Mouse (Mus musculus): ENCODE data around the gene Magi2. TPM values are rescaled to one million over a fixed set of nuclear protein-coding genes. Genes with fewer than 3 reads are reported as not detected.
A peak's percentile ranks its signal among the peaks of the same experiment; 100 is the strongest.

The Magi2 gene
- polyA plus RNA-seq, 1 experiment from 2014 or later = 5.0 TPM

DNA sequence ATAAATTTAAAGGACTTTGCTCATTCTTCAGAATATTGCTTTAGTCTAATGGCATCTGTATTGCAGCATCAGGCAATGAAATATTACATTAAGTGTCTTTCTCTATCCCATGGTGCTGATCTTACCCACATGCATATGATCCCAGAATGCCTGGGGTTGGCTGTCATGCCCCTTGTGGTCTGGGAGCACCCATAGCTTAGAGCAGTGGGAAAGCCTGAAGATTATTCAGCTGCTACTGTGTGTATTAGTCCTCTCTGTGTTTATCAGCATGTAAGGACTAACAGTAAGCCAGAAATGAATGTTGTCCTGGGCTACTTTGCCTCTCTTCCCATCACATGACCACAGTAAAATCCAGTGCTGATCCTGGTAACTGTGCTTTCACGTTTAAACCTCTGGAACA is 1380.7 kb downstream of the Magi2 start:
- ATAC-seq (ENCODE audit: insufficient read depth, low FRiP score, low read depth) = peak; percentile 81; the same call in 1 of the 2 replicates
- Histone ChIP-seq H3K9me3 (no peaks in the 10 kb centered on the region), H3K27me3 (replicated peaks) (no peaks in the 10 kb centered on the region), H3K9ac (no peak overlapping the region), H3K27ac (no peak overlapping the region), H3K36me3 (no peaks in the 10 kb centered on the region), H3K4me3 (replicated peaks) (no peak overlapping the region), H3K4me1 (no peaks in the 10 kb centered on the region), H3K4me2 (no peak overlapping the region)
- whole genome bisulfite sequencing = 49% methylated on average over 1 of the region's 1 CpGs

DNA sequence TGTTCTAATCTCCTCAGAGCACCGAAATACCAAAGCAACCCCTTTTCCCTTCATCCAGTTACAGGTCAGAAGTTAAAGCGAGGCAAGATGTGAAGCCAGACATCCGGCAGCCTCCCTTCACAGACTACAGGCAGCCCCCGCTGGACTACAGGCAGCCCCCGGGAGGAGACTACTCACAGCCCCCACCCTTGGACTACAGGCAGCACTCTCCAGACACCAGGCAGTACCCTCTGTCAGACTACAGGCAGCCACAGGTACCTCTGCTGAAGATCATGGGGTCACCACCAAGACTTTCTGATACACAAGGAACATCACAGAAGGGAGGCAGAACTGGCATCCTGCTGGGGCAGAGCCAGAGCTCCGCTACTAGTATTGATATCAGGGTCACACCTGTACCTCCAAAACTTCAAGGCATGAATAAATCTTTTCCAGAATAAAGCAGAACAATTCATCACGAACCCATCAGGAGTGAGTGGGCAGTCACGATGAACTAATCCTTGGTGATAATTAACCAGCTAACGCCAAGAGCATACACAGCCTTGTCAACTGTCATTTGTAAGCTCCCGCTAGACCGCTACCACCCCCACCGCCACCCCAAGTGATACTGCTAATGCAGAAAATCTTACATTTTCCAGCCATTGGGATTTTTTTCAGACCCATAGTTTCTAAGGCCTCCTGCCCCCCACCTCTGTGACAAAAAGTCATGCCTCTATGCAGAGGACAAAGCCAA is 1382.5 kb downstream of the Magi2 start:
- Histone ChIP-seq H3K4me1 (no peaks in the 10 kb centered on the region), H3K27ac (no peak overlapping the region), H3K36me3 (no peaks in the 10 kb centered on the region), H3K27me3 (replicated peaks) (no peaks in the 10 kb centered on the region), H3K4me2 (no peak overlapping the region), H3K4me3 (replicated peaks) (no peak overlapping the region), H3K9ac (no peak overlapping the region), H3K9me3 (no peaks in the 10 kb centered on the region)
- no peak for ATAC-seq (ENCODE audit: insufficient read depth, low FRiP score, low read depth)
- 76% methylated on average over 12 of the region's 12 CpGs for WGBS

DNA sequence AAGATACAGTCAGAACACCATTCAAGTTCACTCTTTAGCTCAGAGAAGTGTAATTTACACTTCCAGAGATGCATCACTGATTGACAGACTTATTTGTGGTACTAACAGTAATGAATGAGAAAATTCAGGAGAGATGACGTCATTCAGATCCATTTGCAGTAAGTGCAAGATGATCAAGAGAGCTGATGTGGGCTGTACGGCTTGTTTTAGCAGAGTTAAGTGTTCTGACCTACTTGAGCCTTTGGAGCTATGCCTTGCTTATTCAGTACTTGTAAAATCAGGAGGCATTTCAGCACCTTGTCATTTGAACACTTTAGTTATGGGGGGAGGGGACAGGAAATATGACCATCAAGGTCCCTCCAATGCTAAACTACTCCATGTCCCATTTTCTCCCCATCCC is 1383.8 kb downstream of the Magi2 start:
- Histone ChIP-seq H3K27ac (no peak overlapping the region), H3K27me3 (replicated peaks) (no peaks in the 10 kb centered on the region), H3K4me3 (replicated peaks) (no peak overlapping the region), H3K4me2 (no peak overlapping the region), H3K4me1 (no peaks in the 10 kb centered on the region), H3K9ac (no peak overlapping the region), H3K36me3 (no peaks in the 10 kb centered on the region), H3K9me3 (no peaks in the 10 kb centered on the region)
- no peak for ATAC-seq (ENCODE audit: insufficient read depth, low FRiP score, low read depth)
- 70% methylated on average over 2 of the region's 2 CpGs for WGBS

DNA sequence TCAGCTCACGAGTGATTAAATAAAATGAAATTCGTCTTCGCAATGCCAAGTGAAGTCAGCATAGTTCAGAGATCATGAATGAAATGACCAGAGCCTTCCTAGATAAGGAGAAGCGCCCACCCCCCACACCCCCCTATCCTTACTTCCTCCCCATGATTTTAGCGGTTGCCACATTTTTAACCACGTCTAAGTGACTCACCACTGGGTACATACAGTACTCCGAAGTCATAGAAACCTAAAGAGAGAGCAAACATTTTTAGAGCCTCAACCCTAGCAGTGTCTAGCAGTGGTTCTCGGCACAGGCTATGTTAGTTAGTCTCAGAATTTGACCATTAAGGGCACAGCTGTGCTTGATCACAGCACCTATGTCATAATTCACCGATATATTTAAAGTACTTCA is 1385.8 kb downstream of the Magi2 start:
- H3K27ac ChIP-seq = no peak overlapping the region
- H3K4me3 ChIP-seq (replicated peaks) = no peak overlapping the region
- no peaks in the 10 kb centered on the region for H3K9me3 ChIP-seq
- H3K4me2 ChIP-seq = no peak overlapping the region
- H3K36me3 ChIP-seq = no peaks in the 10 kb centered on the region
- ATAC-seq (ENCODE audit: insufficient read depth, low FRiP score, low read depth) = no peak
- H3K4me1 ChIP-seq = no peaks in the 10 kb centered on the region
- no peaks in the 10 kb centered on the region for H3K27me3 ChIP-seq (replicated peaks)
- 74% methylated on average over 9 of the region's 9 CpGs for WGBS
- H3K9ac ChIP-seq = no peak overlapping the region

DNA sequence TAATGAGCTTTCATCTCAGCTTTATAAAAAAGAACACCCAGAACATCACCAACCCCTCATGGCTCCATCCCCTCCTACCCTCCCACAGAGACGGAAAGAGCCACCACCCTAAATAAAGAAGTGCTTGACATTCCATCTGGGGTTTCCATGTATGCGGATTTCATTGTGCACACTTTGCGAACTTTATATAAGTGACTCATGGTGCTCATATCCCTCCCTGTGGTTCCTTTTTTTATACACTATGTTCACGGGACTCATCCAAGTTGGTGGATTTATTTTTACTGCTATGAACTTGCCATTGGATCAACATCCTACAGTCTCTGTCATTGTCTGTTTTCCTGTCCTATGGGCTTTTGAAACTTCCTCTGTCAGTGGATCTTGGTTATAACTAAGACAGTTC is 1388.1 kb downstream of the Magi2 start:
- 79% methylated on average over 4 of the region's 4 CpGs for WGBS
- Histone ChIP-seq H3K4me2 (no peak overlapping the region), H3K4me1 (no peaks in the 10 kb centered on the region), H3K9ac (no peak overlapping the region), H3K27me3 (replicated peaks) (no peaks in the 10 kb centered on the region), H3K4me3 (replicated peaks) (no peak overlapping the region), H3K27ac (no peak overlapping the region), H3K36me3 (no peaks in the 10 kb centered on the region), H3K9me3 (no peaks in the 10 kb centered on the region)
- no peak for ATAC-seq (ENCODE audit: insufficient read depth, low FRiP score, low read depth)

DNA sequence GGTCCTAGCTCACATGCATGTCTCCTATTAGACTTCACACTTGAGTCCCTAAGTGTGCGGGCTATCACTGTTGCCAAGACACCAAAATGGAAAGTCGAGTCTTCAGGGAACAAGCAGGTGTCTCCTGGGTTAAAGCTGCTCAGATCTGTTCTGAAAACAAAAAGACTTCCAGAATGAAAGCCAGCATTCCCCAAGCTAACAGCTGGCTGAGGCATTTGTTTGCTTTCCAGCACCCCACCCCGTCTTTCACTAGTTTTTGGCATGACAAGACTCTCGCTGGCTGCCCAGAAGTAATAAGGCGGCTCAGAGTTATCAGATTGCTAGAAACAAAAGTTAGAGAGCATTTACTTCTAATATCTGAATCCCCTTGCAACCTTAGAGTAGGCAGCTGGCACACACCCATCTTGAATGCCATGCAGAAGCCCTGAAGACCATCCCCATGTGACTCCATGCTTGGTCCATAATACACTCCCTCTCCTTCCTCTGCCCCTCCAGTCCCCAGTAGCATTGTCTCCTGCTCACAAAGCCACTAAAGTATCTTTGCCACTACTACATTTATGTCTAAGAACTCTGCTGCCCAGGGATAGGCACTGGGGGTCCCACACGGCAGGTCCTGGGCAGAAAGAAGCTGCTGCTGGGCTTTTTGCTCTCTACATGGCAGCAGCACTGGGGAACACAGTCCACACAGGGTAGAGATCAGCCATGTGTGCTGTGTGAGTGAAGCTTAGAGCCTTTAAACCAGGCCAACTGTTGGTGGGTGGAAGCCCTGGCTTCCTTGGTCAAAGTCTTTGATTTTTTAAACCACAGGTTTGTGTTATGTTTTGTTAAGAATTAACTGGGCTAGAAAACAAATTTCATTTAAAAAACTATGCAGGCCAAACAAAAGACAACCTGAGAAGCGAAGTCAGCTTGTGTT is 1394.0 kb downstream of the Magi2 start:
- H3K36me3 ChIP-seq = no peaks in the 10 kb centered on the region
- H3K4me1 ChIP-seq = no peaks in the 10 kb centered on the region
- H3K9ac ChIP-seq = no peak overlapping the region
- H3K4me3 ChIP-seq (replicated peaks) = no peak overlapping the region
- WGBS = 60% methylated on average over 7 of the region's 7 CpGs
- H3K4me2 ChIP-seq = no peak overlapping the region
- ATAC-seq (ENCODE audit: insufficient read depth, low FRiP score, low read depth) = no peak
- H3K27me3 ChIP-seq (replicated peaks) = no peaks in the 10 kb centered on the region
- H3K27ac ChIP-seq = no peak overlapping the region
- H3K9me3 ChIP-seq = no peaks in the 10 kb centered on the region

DNA sequence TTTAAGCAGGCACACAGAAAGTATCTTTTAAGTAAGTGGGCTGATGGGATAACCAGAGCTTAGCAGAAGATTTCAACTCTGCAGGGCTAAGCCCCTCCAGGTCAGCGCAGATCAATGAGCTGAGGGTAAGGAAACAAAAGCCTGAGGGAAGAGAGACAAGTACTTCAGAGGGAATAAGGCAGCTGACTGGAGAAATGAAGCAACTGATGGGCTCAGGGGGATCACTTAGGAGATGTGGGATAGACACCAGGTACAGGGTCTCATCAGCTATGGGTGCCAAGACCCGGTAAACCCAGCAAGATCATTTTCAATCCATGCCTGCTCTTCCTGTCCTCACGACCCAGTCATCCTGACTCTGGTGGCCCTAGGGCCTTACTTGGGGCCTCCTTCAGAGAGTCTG is 1395.6 kb downstream of the Magi2 start:
- Histone ChIP-seq H3K27me3 (replicated peaks) (no peaks in the 10 kb centered on the region), H3K4me1 (no peaks in the 10 kb centered on the region), H3K27ac (no peak overlapping the region), H3K36me3 (no peaks in the 10 kb centered on the region), H3K9ac (no peak overlapping the region), H3K4me3 (replicated peaks) (no peak overlapping the region), H3K4me2 (no peak overlapping the region), H3K9me3 (no peaks in the 10 kb centered on the region)
- 75% methylated on average over 3 of the region's 3 CpGs for WGBS
- ATAC-seq (ENCODE audit: insufficient read depth, low FRiP score, low read depth) = no peak

DNA sequence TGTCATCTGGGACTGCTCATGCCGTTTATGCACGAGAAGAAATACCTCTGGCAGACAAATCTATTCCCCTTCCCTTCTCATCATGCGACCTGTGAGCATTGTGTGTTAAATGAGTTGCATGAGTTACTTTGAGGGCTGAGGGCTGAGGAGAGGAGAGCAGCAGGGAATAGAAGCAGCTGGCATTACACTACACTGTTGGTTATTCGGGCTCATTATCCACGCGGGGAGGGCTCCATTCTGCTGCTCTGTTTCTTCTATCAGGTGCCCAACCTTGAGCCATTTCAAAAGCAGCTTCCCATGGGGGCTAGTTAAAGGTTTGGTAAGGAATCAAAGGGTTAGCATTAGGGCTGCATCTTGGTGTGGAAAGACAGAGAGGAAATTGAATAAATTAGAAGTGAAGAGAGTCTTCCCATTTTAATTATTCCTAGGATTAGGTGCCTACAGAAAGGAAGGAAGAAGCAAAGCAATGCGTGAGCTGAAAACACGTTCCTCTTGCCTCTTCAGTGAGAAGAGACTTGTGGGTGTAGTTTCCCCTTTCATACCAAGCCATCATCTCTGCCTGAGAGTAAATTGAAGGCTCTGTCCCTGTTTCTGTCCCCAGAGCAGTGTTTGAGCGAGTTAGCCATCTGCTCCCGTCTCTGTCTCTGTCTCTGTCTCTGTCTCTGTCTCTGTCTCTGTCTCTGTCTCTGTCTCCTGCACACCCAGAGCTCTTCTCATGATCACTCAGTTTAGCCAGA is 1396.2 kb downstream of the Magi2 start:
- H3K4me1 ChIP-seq = no peaks in the 10 kb centered on the region
- no peak for ATAC-seq (ENCODE audit: insufficient read depth, low FRiP score, low read depth)
- no peaks in the 10 kb centered on the region for H3K9me3 ChIP-seq
- H3K27ac ChIP-seq = no peak overlapping the region
- H3K9ac ChIP-seq = no peak overlapping the region
- H3K4me2 ChIP-seq = no peak overlapping the region
- H3K36me3 ChIP-seq = no peaks in the 10 kb centered on the region
- no peak overlapping the region for H3K4me3 ChIP-seq (replicated peaks)
- WGBS = 67% methylated on average over 10 of the region's 10 CpGs
- H3K27me3 ChIP-seq (replicated peaks) = no peaks in the 10 kb centered on the region

DNA sequence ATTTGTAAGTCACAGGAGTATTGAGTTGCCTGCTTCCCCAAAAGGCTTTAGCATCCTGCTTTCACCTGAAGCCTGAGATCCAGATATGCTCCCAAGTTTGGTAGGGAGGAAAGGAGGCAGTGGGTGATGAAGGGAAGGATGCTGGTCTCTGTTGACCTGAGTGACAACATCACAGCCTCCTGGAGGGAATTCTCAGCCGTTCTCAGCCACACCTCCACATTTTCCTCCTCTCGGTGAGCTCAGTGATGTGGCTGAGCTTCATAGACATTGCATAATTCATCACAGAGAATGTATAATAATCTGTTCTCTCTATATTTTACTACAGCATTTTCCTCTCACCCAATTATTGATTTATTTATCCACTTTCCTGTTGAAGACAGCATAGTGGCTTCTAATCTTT is 1398.3 kb downstream of the Magi2 start:
- Histone ChIP-seq H3K27me3 (replicated peaks) (no peaks in the 10 kb centered on the region), H3K4me1 (no peaks in the 10 kb centered on the region), H3K27ac (no peak overlapping the region), H3K4me2 (no peak overlapping the region), H3K9me3 (no peaks in the 10 kb centered on the region), H3K36me3 (no peaks in the 10 kb centered on the region), H3K4me3 (replicated peaks) (no peak overlapping the region), H3K9ac (no peak overlapping the region)
- no peak for ATAC-seq (ENCODE audit: insufficient read depth, low FRiP score, low read depth)
- WGBS = 63% methylated on average over 2 of the region's 2 CpGs

DNA sequence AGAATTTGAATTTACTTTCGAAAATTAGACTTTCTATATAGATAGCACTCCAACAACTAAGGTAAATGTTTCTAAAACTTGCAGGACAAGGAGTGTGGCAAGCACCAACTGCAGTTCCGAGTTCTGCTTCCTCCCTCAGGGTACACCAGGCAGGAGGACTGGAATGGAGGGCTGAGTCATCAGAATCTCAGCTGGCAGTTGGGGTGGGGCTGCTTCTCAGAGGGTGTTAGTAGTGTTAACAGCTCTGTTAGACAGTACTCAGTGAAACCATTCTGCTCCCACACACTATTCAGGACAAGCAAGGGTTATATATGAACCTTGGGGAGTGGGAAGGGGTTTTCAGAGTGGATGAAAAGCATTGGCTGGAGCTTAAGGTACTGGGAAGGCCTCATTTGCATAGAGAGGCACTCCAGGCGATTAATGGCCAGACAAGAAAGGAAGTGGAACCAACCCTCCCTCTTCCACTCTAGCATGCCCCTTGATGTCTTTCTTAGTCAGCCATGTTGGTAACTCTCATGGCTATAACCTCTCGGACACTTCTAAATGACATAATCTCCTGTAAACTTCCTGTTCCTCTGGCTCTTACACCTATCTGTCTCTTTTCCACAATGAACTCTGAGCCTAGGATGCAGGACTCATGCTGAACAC is 1402.2 kb downstream of the Magi2 start:
- WGBS = 59% methylated on average over 4 of the region's 4 CpGs
- no peak for ATAC-seq (ENCODE audit: insufficient read depth, low FRiP score, low read depth)
- Histone ChIP-seq H3K36me3 (no peaks in the 10 kb centered on the region), H3K4me3 (replicated peaks) (no peak overlapping the region), H3K9me3 (no peaks in the 10 kb centered on the region), H3K27me3 (replicated peaks) (no peaks in the 10 kb centered on the region), H3K27ac (no peak overlapping the region), H3K9ac (no peak overlapping the region), H3K4me1 (no peaks in the 10 kb centered on the region), H3K4me2 (no peak overlapping the region)

DNA sequence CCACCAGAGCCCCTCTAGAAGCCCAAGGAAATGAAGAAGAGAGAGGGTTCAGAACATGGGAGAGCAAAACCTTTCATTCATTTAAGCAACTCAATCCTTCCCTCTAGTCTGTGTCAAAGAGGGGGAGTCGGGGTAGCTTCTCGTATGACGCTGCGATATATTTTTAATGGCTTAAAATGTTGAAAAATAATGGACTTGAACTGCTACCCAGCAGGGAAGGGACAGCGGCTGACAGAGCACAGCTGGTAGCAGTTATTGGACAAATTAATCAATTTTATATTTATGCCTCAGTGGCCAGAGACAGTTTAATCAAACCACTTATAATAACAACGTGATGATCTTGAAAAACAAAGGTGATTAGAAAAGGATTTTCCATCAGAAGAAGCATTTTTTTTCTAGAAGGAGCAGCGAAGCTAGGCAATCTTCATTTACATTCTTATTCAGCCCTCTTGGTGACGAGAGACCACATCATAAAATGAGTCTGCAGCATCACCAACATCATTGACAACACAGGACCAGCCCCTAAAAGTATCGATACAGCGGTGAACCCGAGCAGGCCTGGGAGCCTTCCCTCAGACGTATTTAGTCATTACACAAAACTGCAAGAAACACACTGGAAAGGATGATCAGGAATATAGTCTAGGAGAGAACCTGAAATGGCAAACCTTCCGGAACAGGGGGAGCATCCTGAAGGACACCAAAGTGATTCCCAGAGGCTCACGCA is 1407.4 kb downstream of the Magi2 start:
- no peak for ATAC-seq (ENCODE audit: insufficient read depth, low FRiP score, low read depth)
- WGBS = 61% methylated on average over 14 of the region's 14 CpGs

More for the DNA sequence above, 1407.4 kb downstream of the Magi2 start:
- Histone ChIP-seq H3K27ac (no peak overlapping the region), H3K36me3 (no peaks in the 10 kb centered on the region), H3K4me1 (no peaks in the 10 kb centered on the region), H3K9me3 (no peaks in the 10 kb centered on the region), H3K4me3 (replicated peaks) (no peak overlapping the region), H3K9ac (no peak overlapping the region), H3K27me3 (replicated peaks) (no peaks in the 10 kb centered on the region), H3K4me2 (no peak overlapping the region)
